Mouse (Mus musculus) CD4-positive helper T cell, adult 2 months (primary cell): ENCODE measurements around the gene Lrrc39.
"Not testable (repeated sequence)": the region's sequence is repeated elsewhere in the genome, so short reads cannot be mapped to it uniquely, and the experiment has no call there.

ENCODE experiments used
- DNase-seq: peaks from one replicate; pipeline ENCODE4 v3.0.0-alpha.2; 2012; ENCODE audit warnings: low read depth, missing footprints, low spot score

Gene Lrrc39

GRCm38 (mm10) chr3:116562408-116563094, at the start of gene Lrrc39:
Gene Lrrc39 (plus strand): TSS chr3:116562973.
- DNase-seq, result no peak

DNA sequence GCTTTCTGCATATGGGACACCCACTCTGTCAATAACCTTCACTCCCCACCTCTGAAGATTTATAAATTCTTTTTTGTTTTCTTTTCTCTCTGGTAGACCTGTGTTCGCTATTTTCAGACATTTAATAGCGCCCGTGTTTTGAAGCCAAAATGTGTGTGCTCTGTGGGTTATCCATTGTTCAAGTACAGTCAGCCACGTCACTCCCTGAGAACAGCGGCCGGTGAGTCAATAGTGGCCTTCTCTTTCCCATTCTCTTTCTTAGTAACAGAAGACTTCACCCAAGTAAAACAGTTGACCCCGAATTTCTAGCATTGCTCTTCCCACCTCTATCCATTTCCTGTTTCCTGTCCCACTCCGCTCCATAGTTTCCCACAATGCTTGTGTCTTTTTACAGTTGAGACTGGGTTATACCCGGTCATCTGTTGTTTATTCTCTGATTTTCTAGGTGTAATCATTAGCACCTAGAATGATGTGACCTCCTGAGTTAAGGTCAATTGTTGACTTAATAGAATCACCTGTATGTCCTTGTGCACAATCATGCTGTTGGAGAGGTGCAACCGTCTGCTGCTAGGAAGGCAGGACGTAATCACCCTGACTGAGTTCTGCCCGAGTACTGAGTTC, 42.5 kb upstream of the Lrrc39 start:
- DNase-seq, result no peak

- DNase-seq, result no peak
Measured at GRCm38 (mm10) chr3:116529741-116530140, 33.0 kb upstream of the Lrrc39 start.

GRCm38 (mm10) chr3:116530826-116531225, 31.9 kb upstream of the Lrrc39 start:
- DNase-seq, result no peak

- DNase-seq, result no peak
Measured at GRCm38 (mm10) chr3:116536428-116537199, 26.2 kb upstream of the Lrrc39 start.

GRCm38 (mm10) chr3:116537200-116537573, 25.6 kb upstream of the Lrrc39 start:
- no peak for DNase-seq

DNA sequence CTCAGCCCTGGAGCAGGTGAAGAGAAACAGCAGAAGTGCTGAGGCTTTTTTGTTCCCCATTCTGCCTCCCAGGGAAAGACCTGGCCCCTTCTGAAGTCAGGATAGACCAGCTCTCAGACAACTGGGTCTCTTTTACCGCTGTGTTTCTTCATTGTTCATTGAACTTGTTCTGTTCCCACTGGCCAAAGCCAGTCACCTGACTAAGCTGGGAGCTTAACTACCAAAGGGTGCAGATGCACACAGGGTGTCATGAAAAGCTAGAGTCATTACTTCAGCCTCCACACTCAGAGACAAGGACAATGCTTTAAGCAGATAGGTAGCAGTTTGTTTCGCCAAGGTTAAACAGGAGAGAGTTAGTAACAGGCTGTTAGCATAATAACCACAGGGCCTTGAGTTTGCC, 20.7 kb upstream of the Lrrc39 start:
- DNase-seq, result no peak

DNA sequence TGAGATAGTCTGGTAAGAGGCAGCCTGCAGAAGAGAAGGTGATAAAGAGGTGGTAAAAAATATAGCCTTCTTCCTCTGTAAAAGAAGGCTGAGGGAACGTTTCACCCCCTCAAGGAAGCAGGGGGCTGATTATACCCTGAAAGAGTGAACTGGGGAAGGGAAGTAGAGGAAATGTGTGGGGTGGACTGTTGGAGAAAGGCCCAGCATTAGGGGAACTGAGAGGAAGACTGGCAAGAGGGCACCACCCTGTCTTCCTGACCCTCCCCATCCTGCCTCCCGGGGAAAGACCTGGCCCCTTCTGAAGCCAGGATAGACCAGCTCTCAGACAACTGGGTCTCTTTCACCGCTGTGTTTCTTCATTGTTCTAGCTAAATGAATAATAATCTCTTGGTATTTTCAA, 20.2 kb upstream of the Lrrc39 start:
- DNase-seq, result no peak

- DNase-seq, result no peak
Measured at GRCm38 (mm10) chr3:116547430-116547829, 15.3 kb upstream of the Lrrc39 start.

- DNase-seq, result no peak
Measured at GRCm38 (mm10) chr3:116551362-116551761, 11.4 kb upstream of the Lrrc39 start.

DNA sequence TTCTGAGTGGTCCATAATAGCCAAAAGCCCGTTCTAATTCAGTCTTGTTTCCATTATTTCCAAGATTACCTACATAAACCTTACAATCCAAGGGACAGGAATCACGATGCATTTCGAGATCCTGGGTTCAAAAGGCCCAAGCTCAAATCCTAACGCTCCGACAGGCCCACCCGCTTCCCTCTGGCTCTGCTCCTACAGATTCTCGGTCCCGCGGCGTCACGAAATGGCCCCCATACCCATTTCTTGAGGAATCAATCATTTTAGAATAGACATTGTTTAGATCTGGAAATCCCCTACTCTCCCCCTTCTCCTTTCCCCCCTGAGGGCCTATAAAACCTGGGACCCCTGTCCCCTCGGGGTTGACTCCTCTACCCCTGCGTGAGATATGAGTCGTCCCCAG, 1.5 kb upstream of the Lrrc39 start:
- DNase-seq, result not testable (repeated sequence)

- no peak for DNase-seq
Measured at GRCm38 (mm10) chr3:116563095-116563492, 321 bp downstream of the Lrrc39 start.

- DNase-seq, result no peak
Measured at GRCm38 (mm10) chr3:116570628-116571027, 7.9 kb downstream of the Lrrc39 start.

- DNase-seq, result no peak
Measured at GRCm38 (mm10) chr3:116577286-116577685, 14.5 kb downstream of the Lrrc39 start.

GRCm38 (mm10) chr3:116582201-116582600, 19.4 kb downstream of the Lrrc39 start:
- peak; percentile 12 for DNase-seq

GRCm38 (mm10) chr3:116594076-116594727, 31.4 kb downstream of the Lrrc39 start:
- no peak for DNase-seq

- peak; percentile 97 for DNase-seq
Measured at GRCm38 (mm10) chr3:116594728-116595602, 32.2 kb downstream of the Lrrc39 start, which contains the start of gene Sass6. Gene Sass6 (plus strand): TSS chr3:116594982.

DNA sequence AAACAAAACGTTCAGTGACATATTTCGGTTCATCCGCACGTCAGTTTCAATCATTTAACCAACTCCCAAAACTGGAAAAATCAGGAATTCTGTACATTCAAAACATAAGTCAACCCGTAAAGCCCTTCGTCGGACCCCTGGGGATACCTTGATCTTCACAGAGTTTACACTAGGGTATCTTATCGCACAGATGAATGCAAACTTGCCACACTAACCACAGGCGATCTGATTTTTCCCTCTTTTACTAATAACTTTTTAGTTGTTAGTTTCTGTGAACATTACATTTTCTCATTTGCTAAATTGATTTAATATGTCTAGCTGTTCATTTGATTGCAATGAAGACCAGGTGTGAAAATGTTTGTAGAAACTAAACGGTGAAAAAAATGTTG, 32.8 kb downstream of the Lrrc39 start:
- DNase-seq, result no peak

- DNase-seq, result no peak
Measured at GRCm38 (mm10) chr3:116599705-116600104, 36.9 kb downstream of the Lrrc39 start.

DNA sequence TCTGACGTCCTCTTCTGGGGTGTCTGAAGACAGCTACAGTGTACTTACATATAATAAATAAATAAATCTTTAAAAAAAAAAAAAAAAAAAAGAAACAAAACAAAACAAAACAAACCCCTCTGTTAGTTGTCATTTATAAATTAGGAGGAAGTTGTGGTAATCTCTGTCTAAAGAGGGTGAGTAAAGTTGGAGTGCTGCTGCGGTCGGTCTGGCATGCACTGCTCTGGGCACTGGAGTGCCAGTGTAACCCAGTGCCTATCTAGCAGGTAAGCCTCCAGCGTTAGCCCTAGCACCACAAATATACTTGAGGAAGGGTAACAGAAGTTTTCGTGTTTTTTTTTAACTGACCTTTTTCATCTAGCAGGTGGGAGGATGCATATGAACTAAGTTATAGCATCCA, 38.2 kb downstream of the Lrrc39 start:
- DNase-seq, result no peak

GRCm38 (mm10) chr3:116601781-116602180, 39.0 kb downstream of the Lrrc39 start:
- DNase-seq, result no peak
